Mouse (Mus musculus): ENCODE data around the gene Sh3bp2.

Gene Sh3bp2

DNA sequence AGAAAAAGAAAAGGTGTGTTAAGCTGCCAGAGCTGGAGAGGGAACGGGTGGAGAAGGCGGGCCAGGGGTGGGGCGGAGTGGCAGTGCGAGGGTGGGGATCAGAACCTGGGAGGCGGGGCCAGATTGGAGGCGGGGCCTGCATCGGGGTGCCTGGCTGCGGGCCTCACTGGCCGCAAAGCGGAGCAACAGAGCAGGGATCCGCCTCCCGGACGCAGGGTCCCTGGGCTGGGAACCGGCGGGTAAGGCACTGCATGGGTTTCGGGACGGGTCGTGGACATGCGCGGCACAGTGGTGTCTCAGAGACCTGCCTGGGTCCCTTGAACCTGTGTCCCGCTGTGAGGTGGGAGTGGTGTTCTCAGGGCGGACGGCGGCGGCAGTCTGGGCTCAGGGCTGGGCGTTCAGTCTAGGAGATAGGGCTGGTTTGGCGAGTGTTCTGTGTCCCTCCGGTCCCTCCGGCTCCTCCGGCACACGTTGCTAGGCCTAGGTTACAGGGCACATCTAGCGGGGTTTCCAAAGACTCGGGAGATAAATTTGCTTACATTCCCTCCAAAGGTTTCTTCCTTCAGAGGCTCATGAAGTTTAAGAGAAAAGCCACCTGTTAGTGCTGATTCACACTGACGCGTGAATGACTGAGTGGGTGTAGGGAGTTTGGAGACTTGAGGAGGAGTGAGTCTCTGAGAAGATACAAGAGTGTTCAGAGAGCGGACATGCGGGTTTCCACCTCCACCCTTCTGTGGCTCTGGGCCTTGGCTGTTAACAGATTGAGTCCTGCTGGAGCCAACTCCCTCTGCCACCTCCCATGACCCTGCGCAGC is at the start of gene Sh3bp2:
TSS of gene Sh3bp2 (plus strand) at position 176 of the 814 bp plus-strand sequence.
- DNase-seq, result peak; percentile 97 to 99

DNA sequence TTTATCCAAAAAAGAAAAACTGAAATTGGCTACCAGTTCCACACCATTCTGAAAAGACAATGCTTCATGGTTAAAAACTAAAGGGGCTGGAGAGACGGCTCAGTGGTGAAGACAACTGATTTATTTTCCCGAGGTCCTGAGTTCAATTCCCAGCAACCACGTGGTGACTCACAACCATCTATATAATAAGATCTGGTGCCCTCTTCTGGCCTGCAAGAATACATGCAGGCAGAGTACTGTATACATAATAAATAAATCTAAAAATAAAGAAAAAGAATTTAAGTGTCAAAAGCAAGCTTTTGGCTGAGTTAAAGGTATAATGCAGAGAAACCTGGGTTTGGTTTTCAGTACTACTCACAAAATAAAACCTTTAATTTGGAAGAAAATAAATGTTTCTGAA is 44.7 kb upstream of the Sh3bp2 start:
- no peak for DNase-seq

DNA sequence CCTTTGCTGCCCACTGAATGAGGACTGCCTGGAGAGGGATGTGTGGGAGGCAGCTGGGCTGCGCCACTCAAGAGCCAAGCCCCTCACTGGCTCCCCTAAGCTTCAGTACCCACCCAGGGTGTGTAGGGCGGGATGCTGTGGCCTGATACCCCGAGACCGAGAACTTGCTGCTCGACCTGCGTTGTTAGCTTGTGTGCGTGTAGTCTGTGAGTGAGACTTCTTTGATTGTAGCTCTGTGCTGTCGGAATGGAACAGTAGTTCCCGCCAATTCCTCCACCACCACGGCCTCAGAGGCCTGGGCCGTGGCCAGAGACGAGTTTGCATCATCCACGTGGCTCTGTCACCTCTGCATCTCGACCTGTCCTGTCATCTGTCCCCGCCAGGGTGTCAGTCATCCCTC is 39.9 kb upstream of the Sh3bp2 start:
- no peak for DNase-seq

DNA sequence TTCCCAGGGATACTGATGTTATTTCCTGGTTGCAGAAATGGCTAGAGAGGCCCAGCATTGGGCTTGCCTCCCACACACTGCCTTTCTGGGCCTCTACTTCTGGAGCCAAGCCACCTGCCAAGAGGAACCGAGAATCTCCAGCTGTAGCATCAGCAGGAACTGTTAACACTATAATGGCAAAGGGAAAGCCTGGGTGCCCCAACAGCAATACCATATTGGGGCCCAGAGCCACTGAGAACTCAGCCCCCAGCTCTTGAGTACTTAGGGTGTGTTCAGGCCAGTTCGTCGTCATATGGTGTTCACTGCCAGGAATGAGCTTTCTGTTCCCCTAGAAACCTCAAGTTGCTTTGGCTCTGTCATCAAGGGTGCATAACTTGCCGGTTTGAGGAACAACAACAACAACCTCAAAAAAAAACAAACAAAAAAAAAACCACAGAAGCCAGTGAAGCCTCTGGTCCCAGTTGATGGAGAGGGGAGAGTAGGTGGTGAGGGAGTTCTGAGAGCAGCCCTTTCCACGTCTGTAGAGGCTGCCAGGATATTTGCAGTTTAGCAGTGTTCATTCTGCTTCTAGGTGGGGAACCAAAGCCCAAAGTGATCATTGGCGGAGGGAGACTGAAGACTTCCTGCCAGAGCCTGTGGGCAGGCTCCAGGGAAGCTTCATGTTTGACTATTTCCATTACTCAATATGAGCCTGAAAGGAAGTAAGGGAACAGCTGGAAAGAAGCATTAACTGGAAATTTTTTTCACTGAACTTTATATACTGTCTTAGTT is 38.1 kb upstream of the Sh3bp2 start:
- no peak for DNase-seq

DNA sequence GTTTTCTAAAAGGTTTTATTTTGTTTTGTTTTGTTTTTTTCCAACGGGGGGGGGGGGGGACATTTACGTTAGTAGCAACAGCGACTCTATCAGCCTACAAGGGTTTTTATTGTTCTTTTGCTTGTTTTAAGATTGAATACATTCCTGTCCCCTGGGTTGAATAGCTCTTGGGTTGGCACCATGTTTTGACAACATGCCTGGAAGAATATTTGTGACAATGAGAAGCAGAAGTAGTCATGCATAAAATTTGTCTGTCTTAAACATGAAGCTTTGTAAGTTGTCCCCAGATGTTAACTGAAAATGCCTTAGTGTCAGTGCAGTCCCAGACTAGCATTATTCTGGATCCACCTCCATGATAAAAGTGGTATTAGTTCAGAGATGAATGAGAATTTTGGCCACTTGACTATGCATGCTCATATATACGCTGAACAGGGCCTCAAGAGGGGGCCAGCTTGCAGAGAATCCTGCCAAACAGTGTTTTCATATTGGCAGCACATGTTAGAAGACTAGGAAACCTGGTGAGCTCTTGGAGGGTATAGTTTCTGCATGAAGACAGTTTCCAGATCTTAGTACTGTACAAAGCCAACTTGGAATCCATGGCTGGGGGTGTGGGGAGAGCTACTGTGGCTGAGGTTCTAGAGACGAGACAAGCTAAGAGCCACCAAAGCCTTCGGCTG is 36.8 kb upstream of the Sh3bp2 start:
- no peak for DNase-seq

DNA sequence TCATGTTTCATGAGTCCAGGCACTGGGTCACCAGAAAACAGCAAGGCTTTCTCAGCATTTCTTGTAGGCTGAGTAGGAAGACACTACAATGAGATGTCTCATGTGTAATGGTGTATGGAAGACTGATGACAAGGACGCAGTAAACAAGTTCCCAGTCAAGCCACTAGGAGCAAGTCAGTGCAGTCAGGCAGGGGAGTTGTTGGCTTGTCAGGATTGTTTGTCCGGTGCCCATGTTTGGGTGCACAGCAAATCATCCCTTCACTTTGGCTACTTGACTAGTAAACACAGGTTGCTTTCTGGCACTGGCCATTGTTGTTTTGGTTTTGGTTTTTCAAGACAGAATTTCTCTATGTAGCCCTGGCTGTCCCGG is 36.2 kb upstream of the Sh3bp2 start:
- no peak for DNase-seq

DNA sequence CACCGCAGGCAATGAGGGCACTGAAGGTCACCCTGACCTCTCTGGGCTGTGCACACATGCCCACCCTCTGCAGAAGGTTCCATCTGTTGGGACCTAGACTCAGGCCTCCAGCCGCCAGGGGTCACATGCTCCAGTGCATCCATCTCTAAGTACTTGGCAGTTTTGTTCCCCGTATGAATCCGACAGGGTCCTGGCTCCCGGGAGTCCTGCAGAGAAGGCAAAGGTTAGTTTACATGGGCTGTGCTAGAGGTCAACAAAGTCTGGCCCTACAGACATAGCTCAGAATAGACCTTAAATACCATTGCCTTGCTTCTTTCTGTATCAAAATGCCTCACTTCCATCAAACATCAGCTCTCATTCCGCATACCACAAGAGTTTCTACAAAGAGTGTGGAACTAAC is 28.9 kb upstream of the Sh3bp2 start:
- no peak for DNase-seq

DNA sequence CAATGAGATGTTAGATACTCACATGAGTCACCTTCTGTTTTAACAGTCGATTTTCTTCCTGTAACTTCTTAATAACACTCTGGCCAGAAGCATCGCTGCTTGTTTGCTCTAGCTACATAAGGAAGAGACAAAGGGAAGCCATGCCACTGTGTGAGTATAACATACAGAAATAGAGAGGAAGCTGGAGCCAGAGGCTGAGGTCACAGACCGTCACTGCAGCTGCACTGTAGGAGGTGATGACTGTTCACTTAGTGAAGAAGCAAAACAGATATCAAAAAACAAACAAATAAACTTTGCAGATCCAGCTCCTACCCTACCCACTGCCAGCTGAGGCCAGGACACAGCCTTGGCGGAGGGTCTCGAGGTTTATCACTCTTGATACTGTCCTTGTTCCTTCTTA is 24.8 kb upstream of the Sh3bp2 start:
- no peak for DNase-seq

DNA sequence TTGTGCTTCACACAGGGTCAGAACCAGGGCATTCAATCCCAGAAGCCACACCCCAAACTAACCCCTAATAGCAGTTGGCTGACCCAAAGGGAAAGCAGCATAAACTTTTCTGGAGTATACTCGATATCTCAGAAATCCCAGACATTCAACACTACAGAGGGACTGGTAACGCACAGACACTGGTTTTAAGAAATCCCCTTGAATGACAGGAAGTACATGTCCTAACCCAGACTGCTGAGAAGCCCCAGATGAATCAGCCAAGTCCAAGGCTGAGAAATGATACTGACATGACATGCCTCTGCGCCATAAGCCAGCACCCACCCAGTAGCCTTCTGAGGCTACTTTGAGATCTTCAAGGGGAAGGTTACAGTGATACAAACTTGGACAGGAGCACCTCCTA is 24.1 kb upstream of the Sh3bp2 start:
- no peak for DNase-seq

DNA sequence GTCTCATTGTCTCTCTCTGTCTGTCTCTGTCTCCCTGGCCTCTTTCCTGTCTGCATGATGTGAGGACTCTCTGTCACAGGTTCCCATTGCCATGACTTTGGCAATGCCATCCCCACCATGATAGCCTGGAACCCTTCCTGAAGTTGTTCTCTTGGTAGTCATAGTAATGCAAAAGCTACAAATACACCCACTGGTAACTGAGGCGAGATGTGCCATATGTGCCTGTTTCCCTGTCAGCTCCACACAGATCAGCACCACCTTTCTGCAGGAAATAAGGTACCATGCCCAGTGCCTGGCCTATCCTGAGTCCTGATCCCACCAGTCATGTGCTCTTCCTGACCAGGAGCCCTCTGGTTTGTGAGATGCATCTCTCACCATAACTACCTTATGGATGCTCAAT is 23.2 kb upstream of the Sh3bp2 start:
- no peak for DNase-seq

DNA sequence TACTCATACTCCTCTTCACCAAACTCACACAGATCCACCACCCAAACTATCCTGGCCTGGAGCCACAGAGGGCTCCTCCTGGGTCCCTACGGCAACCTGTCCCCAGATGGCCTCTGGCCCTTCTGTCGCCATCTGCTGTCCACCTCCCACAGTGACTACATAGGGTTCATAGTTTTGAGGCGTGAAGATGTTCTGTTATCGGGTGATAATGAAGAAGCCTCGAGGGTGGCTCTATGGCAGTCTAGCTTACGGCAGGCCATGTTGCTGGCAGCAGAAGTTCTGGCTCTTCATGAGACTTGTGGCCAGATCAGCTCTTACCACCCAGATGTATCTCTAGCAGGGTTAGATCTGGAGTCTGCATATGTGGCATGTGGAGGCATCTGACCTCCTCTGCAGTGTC is 22.8 kb upstream of the Sh3bp2 start:
- no peak for DNase-seq

DNA sequence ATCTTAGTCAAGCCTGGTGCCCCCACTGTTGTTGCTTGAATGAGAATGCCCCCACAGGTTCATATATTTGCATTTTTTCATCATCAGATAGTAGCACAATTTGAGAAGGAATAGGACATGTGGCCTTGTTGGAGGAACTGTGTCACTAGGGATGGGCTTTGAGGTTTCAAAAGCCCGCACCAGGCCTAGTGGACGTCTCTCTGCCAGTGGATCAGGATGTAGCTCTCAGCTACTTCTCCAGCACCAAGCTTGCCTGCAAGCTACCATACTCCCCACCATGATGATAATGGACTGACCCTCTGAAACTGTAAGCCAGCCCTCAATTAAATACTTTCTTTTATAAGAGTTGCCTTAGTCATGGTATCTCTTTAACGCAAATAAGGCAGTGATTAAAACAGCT is 13.2 kb upstream of the Sh3bp2 start:
- no peak for DNase-seq

DNA sequence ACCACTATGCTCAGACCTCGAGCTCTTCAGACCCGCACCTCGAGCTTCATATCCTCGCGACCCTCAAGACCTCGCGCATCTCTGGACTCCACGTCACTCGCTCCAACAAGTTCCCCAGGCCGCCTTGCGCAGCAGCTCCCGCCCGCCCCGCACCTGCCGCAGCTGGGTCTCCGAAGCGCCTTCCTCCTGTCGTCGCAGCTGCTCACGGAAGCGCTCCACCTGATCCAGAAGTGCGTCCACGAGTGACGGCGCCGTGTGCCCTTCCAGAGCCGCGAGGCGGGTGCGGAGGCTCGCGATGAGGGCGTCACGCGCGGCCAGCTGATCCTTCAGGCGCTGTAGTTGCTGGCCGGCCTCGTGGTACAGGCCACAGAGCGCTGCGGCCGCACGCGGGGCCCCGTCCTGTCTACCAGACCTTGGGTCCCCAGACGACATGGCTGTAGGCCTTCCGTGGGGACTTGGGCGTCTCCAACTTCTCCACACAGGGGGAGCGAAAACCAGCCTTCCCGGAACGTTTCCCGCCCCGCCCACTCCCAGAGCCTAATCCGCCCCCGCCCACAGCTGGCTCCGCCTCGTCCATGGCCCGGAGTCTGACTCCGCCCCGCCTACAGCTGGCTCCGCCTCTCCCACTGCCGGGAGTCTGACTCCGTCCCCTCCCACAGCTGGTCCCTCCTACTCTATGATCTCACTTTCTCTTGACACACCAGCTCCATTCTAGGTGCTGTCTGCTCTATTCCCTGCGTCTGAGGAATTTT is 12.0 kb upstream of the Sh3bp2 start, which contains the start of gene Tnip2:
TSS of gene Tnip2 (minus strand) at position 526 of the 752 bp plus-strand sequence.
- DNase-seq, result peak; percentile 98 to 99

DNA sequence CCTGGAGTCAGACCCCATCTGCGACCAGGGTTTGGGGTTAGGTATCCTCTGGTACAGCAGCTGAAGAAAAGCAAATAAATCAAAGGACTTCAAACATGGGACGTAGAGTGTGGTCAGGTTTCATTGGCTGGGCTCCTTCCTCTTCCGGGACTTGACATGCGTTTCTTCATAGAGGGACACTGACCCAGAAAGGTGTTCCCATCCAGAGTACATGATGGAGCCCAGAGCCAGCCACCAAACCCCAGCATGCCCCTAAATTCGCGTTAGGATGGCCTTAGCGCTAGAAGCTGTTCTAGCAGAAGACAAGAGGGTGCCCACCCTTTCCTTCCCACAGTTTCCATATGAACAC is 11.4 kb upstream of the Sh3bp2 start:
- DNase-seq, result no peak

DNA sequence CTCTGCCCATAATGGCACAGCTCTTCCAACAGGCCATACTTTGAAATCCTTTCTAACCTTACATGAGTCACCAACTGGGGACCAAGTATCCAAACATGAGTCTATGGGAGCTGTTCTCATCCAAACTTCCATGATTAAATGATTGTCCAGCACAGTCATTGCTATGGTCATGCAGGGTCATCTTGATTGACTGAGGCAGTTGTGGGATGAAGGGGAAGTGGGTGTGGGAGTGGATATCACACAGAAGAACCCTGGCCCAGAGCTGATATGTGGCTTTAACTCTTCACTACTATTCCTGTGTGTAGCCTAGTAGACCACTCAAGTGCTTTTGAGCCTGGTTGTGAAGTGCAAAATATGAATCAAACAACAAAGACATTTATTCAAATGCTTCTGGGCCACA is 10.5 kb upstream of the Sh3bp2 start:
- DNase-seq, result no peak

DNA sequence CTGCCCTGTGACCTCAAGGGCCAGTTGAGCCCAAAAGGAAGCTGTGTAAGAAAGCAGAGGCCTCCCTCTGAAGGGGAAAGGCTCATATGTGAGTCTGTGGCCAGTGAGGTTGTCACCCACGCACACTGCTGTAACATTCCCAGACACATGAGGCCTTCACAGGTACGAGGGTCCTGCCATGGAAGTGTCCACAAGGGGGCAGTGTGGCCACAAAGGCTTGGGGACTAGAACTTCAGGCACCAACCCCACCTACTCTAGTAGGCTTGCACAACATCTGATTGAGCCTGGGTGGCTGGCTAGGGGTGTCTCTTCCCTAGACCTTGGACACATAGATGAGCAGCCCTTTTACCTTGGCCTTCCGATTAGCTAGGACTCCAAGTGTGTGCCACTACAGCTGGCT is 7.7 kb upstream of the Sh3bp2 start:
- DNase-seq, result peak; percentile 85 to 92

DNA sequence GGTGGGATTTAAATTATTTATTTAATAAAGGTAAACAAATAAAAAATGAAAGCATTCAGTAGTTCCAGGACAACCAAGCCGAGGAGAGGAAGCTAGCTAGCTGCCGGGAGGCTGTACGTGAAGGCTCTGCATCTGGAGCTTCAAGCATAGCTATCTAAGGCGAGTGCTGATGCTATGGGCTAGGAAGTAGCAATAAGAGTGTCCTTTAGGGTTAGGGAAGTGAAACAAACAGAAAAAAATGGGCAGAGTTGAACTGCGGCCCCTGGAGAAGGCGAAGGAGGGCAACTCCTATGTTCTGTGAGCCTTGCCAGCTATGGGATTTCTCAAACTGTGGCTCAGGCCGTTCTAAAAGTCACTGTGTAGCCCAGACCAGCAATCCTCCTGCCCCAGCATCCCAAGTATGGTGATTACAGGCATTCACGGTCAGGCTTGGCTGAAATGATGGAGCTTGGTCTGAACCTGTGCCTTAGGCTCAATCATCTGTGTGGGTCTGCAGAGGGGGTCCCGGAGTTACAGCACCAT is 6.2 kb upstream of the Sh3bp2 start:
- no peak for DNase-seq

DNA sequence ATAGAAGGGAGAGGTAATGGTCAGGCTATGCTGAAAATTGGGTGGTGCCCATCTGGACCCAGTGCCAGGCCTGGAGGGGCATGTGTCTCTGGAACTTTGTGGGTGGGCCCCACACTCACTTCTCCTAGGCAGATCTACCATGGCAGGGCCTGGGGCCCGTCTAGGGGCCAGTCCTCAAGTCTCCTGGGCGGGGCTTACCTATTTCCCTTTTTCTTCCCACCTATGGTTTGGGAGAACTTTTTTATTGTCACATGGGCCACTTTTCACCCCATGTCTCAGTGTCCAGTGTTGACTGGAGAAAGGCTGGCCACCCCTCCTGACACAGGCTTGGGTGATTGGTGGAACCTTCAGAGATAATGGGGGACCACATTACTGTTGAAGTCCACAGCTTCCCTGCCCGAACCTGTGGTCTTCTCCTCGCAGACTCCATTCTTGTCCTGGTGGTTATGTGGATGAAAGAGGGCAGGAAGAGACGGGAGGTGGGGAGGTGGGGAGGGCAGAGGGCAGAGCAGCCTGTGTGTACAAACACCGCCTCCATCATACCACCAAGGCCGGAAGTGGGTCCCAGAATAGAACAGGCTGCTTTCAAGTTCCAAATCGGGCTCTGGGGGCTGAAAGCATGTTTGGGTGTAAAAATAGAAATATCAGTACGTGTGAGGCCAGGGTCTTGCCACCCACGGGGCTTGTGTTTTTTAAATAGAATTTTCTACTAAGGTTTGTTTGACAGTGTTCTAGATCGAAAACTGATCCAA is 5.0 kb upstream of the Sh3bp2 start:
- DNase-seq, result no peak

DNA sequence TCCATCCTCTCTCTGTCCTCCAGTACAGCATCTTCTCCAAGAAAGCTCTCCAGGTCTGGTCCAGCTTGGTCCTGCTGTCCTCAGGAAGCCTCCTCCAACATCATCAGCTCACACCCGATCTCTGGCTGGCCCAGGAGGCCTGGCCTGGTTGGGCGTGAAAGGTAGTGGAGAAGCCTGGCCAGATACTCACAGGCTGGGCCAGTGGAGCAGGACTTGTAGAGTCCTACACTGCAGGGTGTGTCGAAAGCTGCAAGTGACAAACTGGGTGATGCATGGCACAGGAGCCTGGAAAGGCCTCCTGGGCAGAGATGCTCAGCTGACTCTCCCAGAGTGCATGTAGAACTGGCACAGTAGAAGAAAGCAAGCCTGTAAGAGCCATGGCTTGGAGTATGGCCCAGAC is 4.3 kb upstream of the Sh3bp2 start:
- no peak for DNase-seq

DNA sequence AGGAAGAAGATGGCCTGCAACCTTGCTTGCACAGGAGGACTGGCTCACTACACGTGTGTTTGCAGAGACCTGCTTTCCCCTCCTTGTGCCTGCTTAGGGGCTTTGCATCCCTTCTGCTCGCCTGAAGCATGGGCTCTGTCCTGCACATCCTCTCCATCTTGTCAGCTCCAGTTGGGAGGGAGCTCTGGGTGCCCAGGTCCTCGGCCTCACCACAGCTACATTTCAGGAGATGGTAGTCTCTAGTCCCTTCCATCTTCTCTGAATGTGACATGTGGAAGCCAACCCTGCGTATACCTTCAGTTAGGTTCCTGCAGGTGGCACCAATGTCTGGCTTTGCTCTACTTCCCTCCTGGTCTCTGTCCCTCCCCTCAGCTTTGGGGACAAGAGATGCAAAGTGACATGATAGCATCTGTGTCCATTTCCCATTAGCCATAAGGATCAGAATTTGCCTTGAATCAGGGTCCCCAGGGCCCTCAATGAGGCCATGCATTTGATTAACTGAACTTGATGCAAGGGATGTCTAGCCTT is 1.6 kb upstream of the Sh3bp2 start:
- DNase-seq, result peak in 1 of 2 experiments; percentile 23

DNA sequence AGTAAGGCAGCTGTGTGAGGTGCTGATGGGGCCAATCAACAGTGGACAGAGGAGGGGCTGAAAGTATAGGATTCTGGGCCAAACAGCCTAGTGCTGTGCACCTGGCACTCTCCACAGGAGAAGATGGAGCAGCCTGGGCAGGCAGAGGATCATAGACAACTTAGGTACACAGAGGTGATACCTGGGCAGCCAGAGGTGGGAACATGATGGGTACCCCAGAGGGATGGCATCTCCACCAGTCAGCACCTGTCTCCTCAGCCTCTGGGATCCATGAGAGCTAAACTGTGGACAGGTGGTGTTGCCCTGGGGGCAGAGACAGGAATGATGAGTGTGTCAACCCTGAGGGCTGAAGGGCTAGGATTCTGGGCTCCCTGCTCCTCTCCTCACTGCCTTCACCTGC is 1.1 kb upstream of the Sh3bp2 start:
- DNase-seq, result peak in 1 of 2 experiments; percentile 26

DNA sequence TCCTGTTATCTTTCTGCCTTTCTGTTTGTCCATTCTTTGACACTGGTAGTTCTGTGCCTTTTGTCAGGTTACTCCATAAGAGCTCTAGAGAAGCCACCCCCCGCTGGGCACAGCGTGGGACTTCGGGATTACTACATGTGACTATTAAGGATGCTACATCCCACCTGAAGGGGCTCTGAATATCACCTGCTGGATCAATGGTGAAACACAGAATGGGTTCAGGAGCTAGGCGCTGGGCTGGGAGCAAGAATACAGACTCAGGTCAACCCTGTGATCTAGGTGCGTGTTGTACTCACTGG is 788 bp downstream of the Sh3bp2 start:
- no peak for DNase-seq
